Mouse (Mus musculus): ENCODE data around the gene Kctd15.

GRCm38 (mm10) chr7:34702718-34703351, 46.3 kb upstream of the Kctd15 start:
- no peak for TF ChIP-seq POLR2A (IDR thresholded peaks at IDR 0.05; ENCODE audit: insufficient read depth, low read depth, low read length)
- no peak for TF ChIP-seq CTCF (IDR thresholded peaks at IDR 0.05)
